Mouse (Mus musculus): ENCODE data around the gene Spata22.

GRCm38 (mm10) chr11:73333357-73333756, 3.8 kb downstream of the Spata22 start:
- TF ChIP-seq POLR2A (IDR thresholded peaks at IDR 0.05; ENCODE audit: control insufficient read depth, extremely low read depth, insufficient read depth, low read length, poor library complexity) = no peak
- TF ChIP-seq CTCF (IDR thresholded peaks at IDR 0.05; ENCODE audit: borderline replicate concordance, control insufficient read depth, extremely low read depth, insufficient read depth, low read length, poor library complexity) = no peak
